10 mouse cellular contexts compared by ENCODE assay signal in genomic region chr10:40309884-40310635, GRCm38 (mm10). TPM values are rescaled to one million over a fixed set of nuclear protein-coding genes. Genes with fewer than 3 reads are reported as not detected.
DNase-seq lines count a peak whose midpoint lies in the region; ATAC-seq and TF ChIP-seq lines count a peak whose summit lies in the region.
"Had no signal": no experiment of that assay in that cellular context is flagged by ENCODE, and none has a peak within 500 bp of the region (broad histone marks: within the 10 kb centered on the region; RNA-seq: fewer than 3 reads in every experiment).

No protein-coding gene starts in this region.

- H3K36me3 ChIP-seq in heart, embryonic 14.5 days (ENCODE audit: control insufficient read depth, insufficient read depth, low read length), result no peaks in the 10 kb centered on the region
- no peaks in the 10 kb centered on the region for H3K36me3 ChIP-seq in heart, adult 2 months (ENCODE audit: control insufficient read depth, insufficient read depth, low read length)
- no peaks in the 10 kb centered on the region for H3K36me3 ChIP-seq in liver, postnatal 0 days (replicated peaks; ENCODE audit: insufficient read depth, low read length)
- H3K36me3 ChIP-seq in forebrain, embryonic 13.5 days (ENCODE audit: poor library complexity, severe bottlenecking), result no peaks in the 10 kb centered on the region
- H3K36me3 ChIP-seq: hindbrain, embryonic 15.5 days; neural tube, embryonic 13.5 days had no signal

- 61% methylated on average over 6 of the region's 6 CpGs for WGBS in heart, embryonic 14.5 days
- 56% methylated on average over 6 of the region's 6 CpGs for WGBS in heart, adult 2 months
- WGBS in liver, postnatal 0 days (ENCODE audit: insufficient replicate concordance), result 41% methylated on average over 6 of the region's 6 CpGs
- WGBS in forebrain, embryonic 13.5 days, result 61% methylated on average over 6 of the region's 6 CpGs

- no peak overlapping the region for H3K27ac ChIP-seq in heart, embryonic 14.5 days (replicated peaks in 1 of 2; ENCODE audit: control insufficient read depth in 1 of 2, insufficient read depth in 1 of 2, low read depth in 2 of 2, low read length in 2 of 2)
- H3K27ac ChIP-seq in heart, adult 2 months, result no peak overlapping the region
- peak overlapping the region; percentile 58 for H3K27ac ChIP-seq in bone marrow macrophage, adult 2 months (ENCODE audit: insufficient read depth, low read depth, low read length)
- no peak overlapping the region for H3K27ac ChIP-seq in liver, postnatal 0 days (ENCODE audit: low read depth)
- H3K27ac ChIP-seq in forebrain, embryonic 13.5 days, result no peak overlapping the region
- H3K27ac ChIP-seq: hindbrain, embryonic 15.5 days; neural tube, embryonic 13.5 days had no signal

- no peaks in the 10 kb centered on the region for H3K79me2 ChIP-seq in heart, adult 2 months (replicated peaks; ENCODE audit: control insufficient read depth, insufficient read depth, low read length)

- H3K9me3 ChIP-seq in heart, embryonic 14.5 days (ENCODE audit: control insufficient read depth, low read length), result peaks cover 5% of the 10 kb centered on the region
- H3K9me3 ChIP-seq in liver, postnatal 0 days (ENCODE audit: low read length), result 0 out of 2 replicates have a peak, but pooled peaks cover 3% of the 10 kb centered on the region
- peaks cover 2% of the 10 kb centered on the region; the same call in 1 of the 2 replicates for H3K9me3 ChIP-seq in forebrain, embryonic 13.5 days (replicated peaks)
- H3K9me3 ChIP-seq: hindbrain, embryonic 15.5 days; neural tube, embryonic 13.5 days had no signal

- H3K4me2 ChIP-seq in heart, embryonic 14.5 days (ENCODE audit: low read length), result no peak overlapping the region
- peak overlapping the region; percentile 61 for H3K4me2 ChIP-seq in liver, postnatal 0 days (ENCODE audit: low read depth, low read length)
- H3K4me2 ChIP-seq in forebrain, embryonic 13.5 days, result no peak overlapping the region
- H3K4me2 ChIP-seq: hindbrain, embryonic 15.5 days; neural tube, embryonic 13.5 days had no signal

- no peak for DNase-seq in heart, adult 2 months
- peak; percentile 84 for DNase-seq in liver, postnatal 0 days
- peak; percentile 22 for DNase-seq in testis, postnatal 14 days (ENCODE audit: low spot score)
- DNase-seq in frontal cortex, postnatal 14 days (ENCODE audit: low spot score in 2 of 2), result no peak
- DNase-seq in urinary bladder, postnatal 25 days (ENCODE audit: low spot score), result no peak

- H3K27me3 ChIP-seq in heart, embryonic 14.5 days (ENCODE audit: control insufficient read depth, insufficient read depth, low read length), result no peaks in the 10 kb centered on the region
- H3K27me3 ChIP-seq in heart, adult 2 months (ENCODE audit: control insufficient read depth, insufficient read depth, low read length), result no peaks in the 10 kb centered on the region
- no peaks in the 10 kb centered on the region for H3K27me3 ChIP-seq in liver, postnatal 0 days (ENCODE audit: insufficient read depth, low read length)
- no peaks in the 10 kb centered on the region for H3K27me3 ChIP-seq in forebrain, embryonic 13.5 days
- H3K27me3 ChIP-seq: hindbrain, embryonic 15.5 days; neural tube, embryonic 13.5 days had no signal

- no peak for TF ChIP-seq CTCF in heart, adult 2 months (IDR thresholded peaks at IDR 0.05)
- TF ChIP-seq CTCF in bone marrow macrophage, adult 2 months (IDR thresholded peaks at IDR 0.05; ENCODE audit: low read depth, low read length), result no peak
- TF ChIP-seq CTCF in liver, postnatal 0 days (IDR thresholded peaks at IDR 0.05; ENCODE audit: low read depth), result no peak

- TF ChIP-seq EP300 in heart, adult 2 months (IDR thresholded peaks at IDR 0.05; ENCODE audit: insufficient read depth, low read depth, low read length), result no peak
- no peak for TF ChIP-seq EP300 in liver, postnatal 0 days (IDR thresholded peaks at IDR 0.05; ENCODE audit: low read depth)

- peak; percentile 52; the same call in 1 of the 2 replicates for ATAC-seq in heart, embryonic 14.5 days (ENCODE audit: insufficient number of reproducible peaks, insufficient read depth, low FRiP score, low read depth)
- ATAC-seq in liver, postnatal 0 days, result peak; percentile 90
- no peak for ATAC-seq in forebrain, embryonic 13.5 days

- no peak overlapping the region for H3K4me3 ChIP-seq in heart, embryonic 14.5 days (ENCODE audit: control insufficient read depth in 1 of 2, insufficient read depth in 1 of 2, low read depth in 1 of 2, low read length in 2 of 2)
- H3K4me3 ChIP-seq in heart, adult 2 months, result no peak overlapping the region
- no peak overlapping the region for H3K4me3 ChIP-seq in bone marrow macrophage, adult 2 months (ENCODE audit: insufficient read depth, low read length)
- no peak overlapping the region for H3K4me3 ChIP-seq in liver, postnatal 0 days (ENCODE audit: low read depth, low read length)
- H3K4me3 ChIP-seq in forebrain, embryonic 13.5 days, result no peak overlapping the region
- H3K4me3 ChIP-seq: hindbrain, embryonic 15.5 days; neural tube, embryonic 13.5 days had no signal

- peaks cover 6 to 14% of the 10 kb centered on the region in 2 experiments; a peak in 2 of 4 replicates for H3K4me1 ChIP-seq in heart, embryonic 14.5 days (ENCODE audit: control insufficient read depth in 2 of 2, insufficient read depth in 2 of 2, low read length in 2 of 2)
- no peaks in the 10 kb centered on the region for H3K4me1 ChIP-seq in heart, adult 2 months (ENCODE audit: control insufficient read depth, insufficient read depth, low read length)
- H3K4me1 ChIP-seq in bone marrow macrophage, adult 2 months (ENCODE audit: control insufficient read depth, insufficient read depth, low read length), result peaks cover 12% of the 10 kb centered on the region
- peaks cover 4% of the 10 kb centered on the region; the same call in 1 of the 2 replicates for H3K4me1 ChIP-seq in liver, postnatal 0 days (ENCODE audit: insufficient read depth)
- H3K4me1 ChIP-seq in forebrain, embryonic 13.5 days, result no peaks in the 10 kb centered on the region
- H3K4me1 ChIP-seq: hindbrain, embryonic 15.5 days; neural tube, embryonic 13.5 days had no signal

- TF ChIP-seq POLR2A in heart, adult 2 months (IDR thresholded peaks at IDR 0.05; ENCODE audit: insufficient read depth, low read depth, low read length), result no peak
- TF ChIP-seq POLR2A in bone marrow macrophage, adult 2 months (IDR thresholded peaks at IDR 0.05; ENCODE audit: borderline replicate concordance, low read depth, low read length), result no peak

- intact Hi-C loops in heart, adult 2 months (cut with DNase I), result no loop called here

- H3K9ac ChIP-seq in heart, embryonic 14.5 days (ENCODE audit: low read length), result no peak overlapping the region
- H3K9ac ChIP-seq in heart, adult 2 months (ENCODE audit: low read depth, low read length), result no peak overlapping the region
- H3K9ac ChIP-seq in liver, postnatal 0 days (replicated peaks), result no peak overlapping the region
- H3K9ac ChIP-seq in forebrain, embryonic 13.5 days, result no peak overlapping the region
- H3K9ac ChIP-seq: hindbrain, embryonic 15.5 days; neural tube, embryonic 13.5 days had no signal

RNA-seq across cellular contexts. Expression of gene Amd1, which starts 8.1 kb away (rescaled TPM):
- polyA plus RNA-seq in heart, embryonic 14.5 days (2014; fragmentation: Nextera tagmentation; extraction: Ambion mirVana), result 40.2 and 43.0 TPM in 2 replicates
- 100 to 1,000 TPM in 1 of 2 experiments, 10 to 100 TPM in 1; 98.5 to 114 TPM for total RNA-seq in heart, adult 2 months (2021)
- polyA plus RNA-seq in heart, adult 2 months (2012; rRNA removed), result 26.1 and 83.2 TPM in 2 replicates
- 40.0 and 44.2 TPM in 2 replicates for polyA plus RNA-seq in bone marrow macrophage, adult 2 months (2012; ENCODE audit: insufficient read depth, insufficient read length, missing spikeins)
- 25.5 and 29.1 TPM in 2 replicates for polyA plus RNA-seq in liver, postnatal 0 days (2015; fragmentation: Nextera tagmentation; extraction: Ambion mirVana)
- 53.4 and 55.9 TPM in 2 replicates for polyA plus RNA-seq in forebrain, embryonic 13.5 days (2015; fragmentation: Nextera tagmentation; extraction: Ambion mirVana)

RNA-seq across cellular contexts. Expression of gene Cdk19, which starts 29.3 kb away (rescaled TPM):
- 7.5 and 9.1 TPM in 2 replicates for polyA plus RNA-seq in heart, embryonic 14.5 days (2014; fragmentation: Nextera tagmentation; extraction: Ambion mirVana)
- total RNA-seq in heart, adult 2 months (2021), result 10 to 100 TPM; 11.5 to 15.2 TPM
- 5.2 and 8.6 TPM in 2 replicates for polyA plus RNA-seq in heart, adult 2 months (2012; rRNA removed)
- 38.4 and 41.2 TPM in 2 replicates for polyA plus RNA-seq in bone marrow macrophage, adult 2 months (2012; ENCODE audit: insufficient read depth, insufficient read length, missing spikeins)
- 2.5 and 2.8 TPM in 2 replicates for polyA plus RNA-seq in liver, postnatal 0 days (2015; fragmentation: Nextera tagmentation; extraction: Ambion mirVana)
- 11.2 and 11.3 TPM in 2 replicates for polyA plus RNA-seq in forebrain, embryonic 13.5 days (2015; fragmentation: Nextera tagmentation; extraction: Ambion mirVana)

RNA-seq across cellular contexts. Expression of gene Gtf3c6, which starts 52.2 kb away (rescaled TPM):
- polyA plus RNA-seq in heart, embryonic 14.5 days (2014; fragmentation: Nextera tagmentation; extraction: Ambion mirVana), result 66.2 and 72.3 TPM in 2 replicates
- 10 to 100 TPM; 21.0 to 23.9 TPM for total RNA-seq in heart, adult 2 months (2021)
- 10.5 and 17.4 TPM in 2 replicates for polyA plus RNA-seq in heart, adult 2 months (2012; rRNA removed)
- 36.4 and 47.3 TPM in 2 replicates for polyA plus RNA-seq in bone marrow macrophage, adult 2 months (2012; ENCODE audit: insufficient read depth, insufficient read length, missing spikeins)
- polyA plus RNA-seq in liver, postnatal 0 days (2015; fragmentation: Nextera tagmentation; extraction: Ambion mirVana), result 23.7 and 28.3 TPM in 2 replicates
- polyA plus RNA-seq in forebrain, embryonic 13.5 days (2015; fragmentation: Nextera tagmentation; extraction: Ambion mirVana), result 116 and 122 TPM in 2 replicates

Comparison
In these comparisons a context has a peak if more than half of its experiments do, and no peak if none do; other contexts are left out.
1. DNase-seq: peak in liver, postnatal 0 days (single experiment) and testis, postnatal 14 days (single experiment); none in heart, adult 2 months (0 of 2), frontal cortex, postnatal 14 days (0 of 2) and urinary bladder, postnatal 25 days (single experiment).